Mouse (Mus musculus) MEL (cell line): Measurements from ENCODE around the gene Mrpl49. TPM values are rescaled to one million over a fixed set of nuclear protein-coding genes. Genes with fewer than 3 reads are reported as not detected.
A peak's percentile ranks its signal among the peaks of the same experiment; 100 is the strongest.

Experiments
- DNase-seq: peaks from one replicate; pipeline ENCODE4 v3.0.0; 2011; ENCODE audit warnings: low read depth, low spot score
- H3K27ac ChIP-seq: 2 replicates; pipeline ENCODE4 v1.5.1; 2012; ENCODE audit warnings: low read depth, mild to moderate bottlenecking, control low read depth, low read length, moderate library complexity; ENCODE audit not compliant: control insufficient read depth
- H3K27me3 ChIP-seq, 2 experiments: fragments of 150-350 bp in 1 of 2; sonication (generic) in 1 of 2; 2 replicates each; pipeline ENCODE4 v1.6.1; 2012; ENCODE audit warnings: low read length in 2 of 2, mild to moderate bottlenecking in 2 of 2, improper control_type of control experiment in 1 of 2, moderate library complexity in 1 of 2; ENCODE audit not compliant: insufficient read depth in 2 of 2, control insufficient read depth in 1 of 2
- H3K36me3 ChIP-seq, 2 experiments: 2 replicates each; pipeline ENCODE4 v1.6.1; 2012 to 2014; ENCODE audit warnings: low read length in 2 of 2, improper control_type of control experiment in 1 of 2, inconsistent platforms in 1 of 2, mild to moderate bottlenecking in 1 of 2; ENCODE audit not compliant: insufficient read depth in 2 of 2, control insufficient read depth in 1 of 2
- H3K4me1 ChIP-seq, 2 experiments: fragments of 150-350 bp in 1 of 2; sonication (generic) in 1 of 2; 2 replicates each; pipeline ENCODE4 v1.6.1; 2012; ENCODE audit warnings: low read length in 2 of 2, improper control_type of control experiment in 1 of 2, mild to moderate bottlenecking in 1 of 2; ENCODE audit not compliant: insufficient read depth in 2 of 2, control insufficient read depth in 1 of 2
- H3K4me3 ChIP-seq, 2 experiments: fragments of 150-350 bp in 1 of 2; sonication (generic) in 1 of 2; 2 replicates each; pipeline ENCODE4 v1.5.1; 2012; ENCODE audit warnings: low read depth in 2 of 2, low read length in 2 of 2, mild to moderate bottlenecking in 2 of 2, moderate library complexity in 2 of 2, control low read depth in 1 of 2, improper control_type of control experiment in 1 of 2; ENCODE audit not compliant: control insufficient read depth in 1 of 2, insufficient read depth in 1 of 2
- H3K79me2 ChIP-seq: 2 replicates; pipeline ENCODE4 v1.6.1; 2012; ENCODE audit warnings: mild to moderate bottlenecking, low read length, moderate library complexity; ENCODE audit not compliant: control insufficient read depth, poor library complexity, insufficient read depth
- H3K9ac ChIP-seq: 2 replicates; pipeline ENCODE4 v1.6.1; 2012; ENCODE audit warnings: low read depth, mild to moderate bottlenecking, control low read depth, low read length, moderate library complexity; ENCODE audit not compliant: control insufficient read depth, poor library complexity, severe bottlenecking
- H3K9me3 ChIP-seq: fragments of 150-350 bp; sonication (generic); replicated peaks from 2 replicates; pipeline ENCODE4 v1.6.1; 2012; ENCODE audit warnings: mild to moderate bottlenecking, low read length, improper control_type of control experiment, moderate library complexity; ENCODE audit not compliant: insufficient read depth
- CHD2 ChIP-seq: IDR thresholded peaks from 2 replicates; pipeline ENCODE4 v1.6.1; 2011; ENCODE audit warnings: low read length, improper control_type of control experiment
- CTCF ChIP-seq, 3 experiments: IDR thresholded peaks in 2 of 3; conservative IDR thresholded peaks in 1 of 3; 2 replicates each; pipeline ENCODE4 v1.5.1; 2011 to 2012; ENCODE audit warnings: low read length in 3 of 3, low read depth in 2 of 3, mild to moderate bottlenecking in 2 of 3, improper control_type of control experiment in 1 of 3, inconsistent platforms in 1 of 3, mixed read lengths in 1 of 3, moderate library complexity in 1 of 3; ENCODE audit not compliant: control insufficient read depth in 1 of 3, insufficient read depth in 1 of 3, poor library complexity in 1 of 3, severe bottlenecking in 1 of 3
- EP300 ChIP-seq, 2 experiments: IDR thresholded peaks; 2 replicates each; pipeline ENCODE4 v1.6.1; 2011; ENCODE audit warnings: improper control_type of control experiment in 2 of 2, low read length in 2 of 2, low read depth in 1 of 2, mild to moderate bottlenecking in 1 of 2
- GABPA ChIP-seq: IDR thresholded peaks from 2 replicates; pipeline ENCODE4 v1.6.1; 2012; ENCODE audit warnings: low read depth, mild to moderate bottlenecking, inconsistent platforms, low read length, improper control_type of control experiment, moderate library complexity
- HCFC1 ChIP-seq: IDR thresholded peaks from 2 replicates; pipeline ENCODE4 v1.6.1; 2012; ENCODE audit warnings: low read depth, mild to moderate bottlenecking, inconsistent platforms, low read length, improper control_type of control experiment, moderate library complexity
- MAFK ChIP-seq: IDR thresholded peaks from 2 replicates; pipeline ENCODE4 v1.6.1; 2011; ENCODE audit warnings: low read depth, mild to moderate bottlenecking, low read length, improper control_type of control experiment, borderline replicate concordance
- MAZ ChIP-seq: IDR thresholded peaks from 2 replicates; pipeline ENCODE4 v1.6.1; 2012; ENCODE audit warnings: low read depth, mild to moderate bottlenecking, inconsistent platforms, low read length, improper control_type of control experiment
- NRF1 ChIP-seq: IDR thresholded peaks from 2 replicates; pipeline ENCODE4 v1.6.1; 2014; ENCODE audit warnings: low read depth, mild to moderate bottlenecking, inconsistent platforms, low read length, improper control_type of control experiment, moderate library complexity; ENCODE audit not compliant: poor library complexity, insufficient read depth, severe bottlenecking
- POLR2AphosphoS2 ChIP-seq: IDR thresholded peaks from 2 replicates; pipeline ENCODE4 v1.6.1; 2011; ENCODE audit warnings: low read length, improper control_type of control experiment
- RAD21 ChIP-seq: IDR thresholded peaks from 2 replicates; pipeline ENCODE4 v1.6.1; 2011; ENCODE audit warnings: mild to moderate bottlenecking, low read depth, low read length, improper control_type of control experiment
- RCOR1 ChIP-seq: IDR thresholded peaks from 2 replicates; pipeline ENCODE4 v1.6.1; 2012; ENCODE audit warnings: low read depth, mild to moderate bottlenecking, inconsistent platforms, low read length, improper control_type of control experiment
- SMC3 ChIP-seq: IDR thresholded peaks from 2 replicates; pipeline ENCODE4 v1.6.1; 2011; ENCODE audit warnings: low read depth, low read length, improper control_type of control experiment
- UBTF ChIP-seq: IDR thresholded peaks from 2 replicates; pipeline ENCODE4 v1.6.1; 2012; ENCODE audit warnings: low read depth, mild to moderate bottlenecking, inconsistent platforms, low read length, improper control_type of control experiment, moderate library complexity, borderline replicate concordance; ENCODE audit not compliant: insufficient read depth
- USF2 ChIP-seq, 2 experiments: IDR thresholded peaks; 2 replicates each; pipeline ENCODE4 v1.6.1; 2011 to 2012; ENCODE audit warnings: improper control_type of control experiment in 2 of 2, low read length in 2 of 2, borderline replicate concordance in 1 of 2, inconsistent platforms in 1 of 2, low read depth in 1 of 2, mild to moderate bottlenecking in 1 of 2; ENCODE audit not compliant: insufficient read depth in 1 of 2
- ZMIZ1 ChIP-seq: IDR thresholded peaks from 2 replicates; pipeline ENCODE4 v1.6.1; 2012; ENCODE audit warnings: low read depth, mild to moderate bottlenecking, inconsistent platforms, low read length, improper control_type of control experiment, moderate library complexity
- polyA plus RNA-seq, 2 experiments: library from polyadenylated mRNA; stranded (reverse) in 1 of 2; unstranded in 1 of 2; fragments of >175 nt in 1 of 2; fragments of >200 nt in 1 of 2; gene quantifications; 2 replicates each; pipeline versions ENCODE4 v1.2.1 to v1.2.4; 2012; ENCODE audit warnings: low replicate concordance in 2 of 2, low read depth in 1 of 2; ENCODE audit not compliant: insufficient read length in 2 of 2, insufficient read depth in 1 of 2, missing spikeins in 1 of 2
- total RNA-seq: library from RNA; depleted of rRNA; stranded (reverse); fragments of 300-350 nt; gene quantifications from 2 replicates; pipeline ENCODE4 v1.2.3, GENCODE M21; 2012

Gene Mrpl49
- total and polyA plus RNA-seq, 3 experiments: 81.6 to 98.7 TPM; not detected in 1

DNA sequence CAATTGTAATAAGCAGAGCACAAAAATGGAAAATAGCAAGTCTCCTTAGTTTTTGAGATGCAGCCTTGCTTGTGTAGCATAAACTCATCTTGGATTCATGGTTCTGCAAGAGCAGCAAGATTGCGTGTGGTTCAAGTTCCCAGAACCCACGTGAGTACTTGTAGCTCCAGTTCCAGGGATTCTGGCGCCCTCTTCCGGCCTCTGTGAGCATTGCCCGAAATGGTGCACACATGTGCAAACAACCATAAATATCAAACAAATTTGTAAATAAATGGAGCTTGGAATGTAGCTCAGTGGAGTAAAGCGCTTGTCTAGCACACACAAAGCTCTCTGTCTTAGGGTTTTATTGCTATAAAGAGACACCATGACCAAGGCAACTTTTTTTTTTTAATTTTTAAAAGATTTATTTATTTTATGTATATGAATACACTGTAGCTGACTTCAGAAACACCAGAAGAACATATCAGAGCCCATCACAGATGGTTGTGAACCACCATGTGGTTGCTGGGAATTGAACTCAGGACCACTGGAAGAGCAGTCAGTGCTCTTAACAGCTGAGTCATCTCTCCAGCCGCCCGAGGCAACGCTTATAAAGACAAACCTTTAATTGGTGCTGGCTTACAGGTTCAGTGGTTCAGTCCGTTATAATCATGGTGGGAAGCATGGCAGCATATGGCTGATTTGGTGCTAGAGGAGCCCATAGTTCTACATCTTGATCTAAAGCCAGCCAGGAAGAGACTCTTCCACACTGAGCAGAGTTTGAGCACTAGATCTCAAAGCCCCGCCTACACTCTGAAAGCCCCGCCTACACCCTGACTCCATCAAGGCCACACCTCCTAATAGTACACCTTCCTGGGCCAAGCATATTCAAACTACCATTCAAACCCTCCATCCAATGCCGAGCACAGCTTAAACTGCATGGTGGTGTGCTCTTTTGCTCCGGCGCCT is 39.2 kb downstream of the Mrpl49 start (continued):
- TF ChIP-seq EP300 (IDR thresholded peaks at IDR 0.05; ENCODE audit: low read depth in 1 of 2, low read length in 2 of 2) (no peak), HCFC1 (peak; percentile 45; the same call in 1 of the 2 replicates), USF2 (IDR thresholded peaks at IDR 0.05; ENCODE audit: borderline replicate concordance in 1 of 2, insufficient read depth in 1 of 2, low read depth in 1 of 2, low read length in 2 of 2) (no peak), POLR2AphosphoS2 (no peak)

DNA sequence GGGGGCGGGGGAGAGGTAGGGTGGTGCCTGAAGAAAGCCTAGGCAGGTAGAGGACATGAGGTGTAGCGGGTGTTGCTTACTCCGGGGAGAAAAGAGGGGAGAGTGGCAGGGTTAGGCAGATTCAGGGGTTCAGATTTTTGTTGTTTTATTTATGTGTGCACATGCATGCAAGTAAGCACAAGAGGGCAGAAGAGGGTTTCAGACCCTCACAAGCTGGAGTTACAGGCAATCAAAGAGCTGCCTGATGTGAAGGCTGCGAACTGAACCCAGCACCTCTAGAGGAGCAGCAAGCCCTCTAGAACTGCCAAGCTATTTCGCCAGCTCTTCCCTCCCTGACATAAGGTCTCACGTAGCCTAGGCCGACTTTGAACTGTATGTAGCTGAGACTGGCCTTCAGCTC is 41.1 kb downstream of the Mrpl49 start:
- Histone ChIP-seq H3K9me3 (no peaks in the 10 kb centered on the region), H3K36me3 (peaks cover 0 to 15% of the 10 kb centered on the region in 2 experiments; a peak in 2 of 4 replicates), H3K27ac (no peak overlapping the region), H3K27me3 (no peaks in the 10 kb centered on the region), H3K79me2 (peaks cover 10% of the 10 kb centered on the region), H3K9ac (no peak overlapping the region), H3K4me1 (peaks cover 4 to 16% of the 10 kb centered on the region in 2 experiments; a peak in 3 of 4 replicates), H3K4me3 (no peak overlapping the region)
- TF ChIP-seq CTCF (IDR thresholded peaks at IDR 0.05 in 2 of 3, conservative IDR thresholded peaks at IDR 0.05 in 1 of 3; ENCODE audit: control insufficient read depth in 1 of 3, insufficient read depth in 1 of 3, low read depth in 2 of 3, low read length in 3 of 3, poor library complexity in 1 of 3, severe bottlenecking in 1 of 3): peak; percentile 8 to 47 (median 14); a peak in 3 of 6 replicates
- TF ChIP-seq MAFK: no peak
- TF ChIP-seq GABPA: no peak
- no peak for TF ChIP-seq EP300 (IDR thresholded peaks at IDR 0.05; ENCODE audit: low read depth in 1 of 2, low read length in 2 of 2)
- peak; percentile 29 for TF ChIP-seq RAD21
- peak; percentile 40 for TF ChIP-seq SMC3
- DNase-seq: peak; percentile 65

DNA sequence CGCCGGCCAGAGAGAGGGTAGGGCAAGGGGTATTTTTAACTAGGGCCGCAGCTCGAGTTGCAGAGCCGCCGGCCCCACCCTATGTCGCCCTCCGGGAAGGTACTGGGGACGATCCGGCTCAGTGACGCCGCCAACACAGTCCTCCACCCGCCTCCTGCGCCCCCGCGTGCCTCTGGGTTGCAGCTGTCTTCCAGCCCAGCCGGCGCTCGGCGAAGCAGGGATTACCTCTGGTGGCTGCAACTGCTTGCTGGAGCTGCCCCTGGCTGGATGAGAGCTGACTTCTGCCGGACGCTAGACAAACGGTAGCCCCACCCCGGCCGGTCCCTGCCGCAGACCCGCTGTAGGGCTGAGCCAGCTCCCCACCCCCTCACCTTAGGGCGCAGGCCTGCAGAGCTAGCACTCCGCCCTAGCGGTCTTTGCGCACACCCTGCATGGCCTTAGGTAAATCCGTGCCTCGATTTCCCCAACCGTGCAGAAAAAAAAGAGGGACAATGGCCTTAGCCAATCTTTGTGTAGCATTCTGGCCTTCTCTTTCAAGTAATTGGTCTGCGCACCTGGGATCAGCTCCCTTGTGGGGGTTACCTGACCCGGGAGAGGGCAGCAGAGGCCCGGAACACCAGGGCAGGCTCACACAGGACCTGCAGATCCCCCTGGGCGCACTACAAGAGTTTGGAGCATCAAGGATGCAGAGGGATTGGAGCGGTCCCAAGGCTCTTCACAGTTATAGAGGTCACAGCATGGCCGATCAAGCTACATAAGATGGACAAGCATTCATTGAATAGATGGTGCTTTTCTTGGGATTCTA is 41.9 kb downstream of the Mrpl49 start, which contains the start of gene Capn1:
Gene Capn1, minus strand, starts transcription at position 387 of the 805 bp plus-strand sequence.
- Histone ChIP-seq H3K9ac (peak within 1 kb of the TSS; percentile 89), H3K27me3 (no peaks in the 10 kb centered on the region), H3K27ac (peak within 1 kb of the TSS; percentile 82), H3K79me2 (peaks cover 10% of the 10 kb centered on the region), H3K4me3 (peak within 1 kb of the TSS; percentile 86 to 89), H3K9me3 (no peaks in the 10 kb centered on the region), H3K4me1 (peaks cover 4 to 22% of the 10 kb centered on the region in 2 experiments; a peak in 3 of 4 replicates), H3K36me3 (peaks cover 0 to 18% of the 10 kb centered on the region in 2 experiments; a peak in 2 of 4 replicates)
- TF ChIP-seq CHD2: no peak
- TF ChIP-seq NRF1: peak; percentile 35; the same call in 1 of the 2 replicates
- TF ChIP-seq RCOR1: 0 out of 2 replicates have a peak, but pooled peaks have one; percentile 3
- TF ChIP-seq SMC3: peak; percentile 6; the same call in 1 of the 2 replicates
- TF ChIP-seq CTCF (IDR thresholded peaks at IDR 0.05 in 2 of 3, conservative IDR thresholded peaks at IDR 0.05 in 1 of 3; ENCODE audit: control insufficient read depth in 1 of 3, insufficient read depth in 1 of 3, low read depth in 2 of 3, low read length in 3 of 3, poor library complexity in 1 of 3, severe bottlenecking in 1 of 3): peak in 2 of 3 experiments; percentile 26 to 40; a peak in 3 of 6 replicates
- 0 out of 2 replicates have a peak, but pooled peaks have one; percentile 9 for TF ChIP-seq MAZ
- TF ChIP-seq ZMIZ1: no peak
- peak; percentile 53; the same call in 1 of the 2 replicates for TF ChIP-seq UBTF
- DNase-seq: no peak
